Mouse (Mus musculus) urinary bladder, postnatal 10 days (tissue): ENCODE data around the gene Tpsb2.
A peak's percentile ranks its signal among the peaks of the same experiment; 100 is the strongest.

Experiments
- DNase-seq: peaks from one replicate; pipeline ENCODE4 v3.0.0; 2022; ENCODE audit warnings: low spot score

The Tpsb2 gene

GRCm38 (mm10) chr17:25366005-25366404 lies at the start of gene Tpsb2:
Tpsb2 (plus strand) TSS chr17:25366305.
- DNase-seq, result no peak

GRCm38 (mm10) chr17:25318354-25318753 lies 47.8 kb upstream of the Tpsb2 start, which contains the start of gene Prss29:
Prss29 (plus strand) TSS chr17:25318654.
- no peak for DNase-seq

GRCm38 (mm10) chr17:25320819-25321218 lies 45.3 kb upstream of the Tpsb2 start:
- DNase-seq, result no peak

GRCm38 (mm10) chr17:25322930-25323329 lies 43.2 kb upstream of the Tpsb2 start:
- DNase-seq, result no peak

- no peak for DNase-seq
These were observed 33.8 kb upstream of the Tpsb2 start for GRCm38 (mm10) chr17:25332321-25332720.

GRCm38 (mm10) chr17:25333943-25334342 lies 32.2 kb upstream of the Tpsb2 start:
- DNase-seq, result no peak

GRCm38 (mm10) chr17:25338218-25338617 lies 27.9 kb upstream of the Tpsb2 start:
- DNase-seq, result no peak

- no peak for DNase-seq
These were observed 26.1 kb upstream of the Tpsb2 start for GRCm38 (mm10) chr17:25340003-25340402.

GRCm38 (mm10) chr17:25341490-25341889 lies 24.6 kb upstream of the Tpsb2 start:
- DNase-seq, result no peak

GRCm38 (mm10) chr17:25345462-25345861 lies 20.6 kb upstream of the Tpsb2 start, which contains the start of gene Tpsab1:
Tpsab1 (minus strand) TSS chr17:25345562.
- no peak for DNase-seq

- DNase-seq, result no peak
These were observed 4.8 kb upstream of the Tpsb2 start for GRCm38 (mm10) chr17:25361291-25361690.

- DNase-seq, result no peak
These were observed 2.4 kb upstream of the Tpsb2 start for GRCm38 (mm10) chr17:25363726-25364125.

- DNase-seq, result no peak
These were observed 2.9 kb downstream of the Tpsb2 start, which contains the start of gene Tpsg1 for GRCm38 (mm10) chr17:25368973-25369372. Tpsg1 (plus strand) TSS chr17:25369273.

GRCm38 (mm10) chr17:25372491-25372890 lies 6.4 kb downstream of the Tpsb2 start:
- no peak for DNase-seq

GRCm38 (mm10) chr17:25374011-25374410 lies 7.9 kb downstream of the Tpsb2 start:
- DNase-seq, result no peak

- DNase-seq, result no peak
These were observed 28.4 kb downstream of the Tpsb2 start for GRCm38 (mm10) chr17:25394526-25394925.

- DNase-seq, result peak; percentile 38
These were observed 31.9 kb downstream of the Tpsb2 start for GRCm38 (mm10) chr17:25397804-25398519.

- no peak for DNase-seq
These were observed 32.4 kb downstream of the Tpsb2 start for GRCm38 (mm10) chr17:25398520-25398838.

GRCm38 (mm10) chr17:25400443-25400842 lies 34.3 kb downstream of the Tpsb2 start:
- no peak for DNase-seq

- no peak for DNase-seq
These were observed 35.4 kb downstream of the Tpsb2 start for GRCm38 (mm10) chr17:25401491-25401890.

- no peak for DNase-seq
These were observed 36.1 kb downstream of the Tpsb2 start for GRCm38 (mm10) chr17:25402224-25402623.

- DNase-seq, result no peak
These were observed 38.1 kb downstream of the Tpsb2 start for GRCm38 (mm10) chr17:25404190-25404589.

GRCm38 (mm10) chr17:25405224-25405895 lies 39.3 kb downstream of the Tpsb2 start:
- DNase-seq, result no peak
